Mouse (Mus musculus) forebrain, postnatal 0 days (tissue): ENCODE data around the gene Pacsin2. TPM values are rescaled to one million over a fixed set of nuclear protein-coding genes. Genes with fewer than 3 reads are reported as not detected.
"Not testable (repeated sequence)": the region's sequence is repeated elsewhere in the genome, so short reads cannot be mapped to it uniquely, and the experiment has no call there.

Experiments
- ATAC-seq: fragments of 200-750 bp; cut with Nextera tagmentation; 2 replicates; pipeline ENCODE4 v1.8.0; 2017; ENCODE audit warnings: mild to moderate bottlenecking, moderate library complexity
- DNase-seq: peaks from one replicate; pipeline ENCODE4 v3.0.0-alpha.2; 2015
- H3K27ac ChIP-seq: fragments of 300-500 bp; sonication (generic); 2 replicates; pipeline ENCODE4 v1.5.1; 2014; ENCODE audit warnings: low read depth, mild to moderate bottlenecking, antibody characterized with exemption, low read length, moderate library complexity, mixed read lengths
- H3K27me3 ChIP-seq: fragments of 300-500 bp; sonication (generic); 2 replicates; pipeline ENCODE4 v1.6.1; 2014; ENCODE audit warnings: mild to moderate bottlenecking, low read length, mixed read lengths; ENCODE audit not compliant: insufficient read depth
- H3K36me3 ChIP-seq: fragments of 300-500 bp; sonication (generic); 2 replicates; pipeline ENCODE4 v1.6.1; 2014; ENCODE audit warnings: mild to moderate bottlenecking, moderate library complexity; ENCODE audit not compliant: insufficient read depth
- H3K4me1 ChIP-seq: fragments of 300-500 bp; sonication (generic); 2 replicates; pipeline ENCODE4 v1.6.1; 2014; ENCODE audit warnings: antibody characterized with exemption; ENCODE audit not compliant: insufficient read depth
- H3K4me2 ChIP-seq: fragments of 300-500 bp; sonication (generic); 2 replicates; pipeline ENCODE4 v1.6.1; 2014; ENCODE audit warnings: low read depth, mild to moderate bottlenecking, moderate library complexity
- H3K4me3 ChIP-seq: fragments of 300-500 bp; sonication (generic); 2 replicates; pipeline ENCODE4 v1.5.1; 2014; ENCODE audit warnings: low read depth, low read length, mixed read lengths
- H3K9ac ChIP-seq: fragments of 300-500 bp; sonication (generic); 2 replicates; pipeline ENCODE4 v1.6.1; 2014; ENCODE audit warnings: mild to moderate bottlenecking
- H3K9me3 ChIP-seq: fragments of 300-500 bp; sonication (generic); 2 replicates; pipeline ENCODE4 v1.6.1; 2016; ENCODE audit warnings: low read length
- CTCF ChIP-seq: sonication (generic); IDR thresholded peaks from 2 replicates; pipeline ENCODE4 v1.5.1; 2016; ENCODE audit warnings: antibody characterized with exemption, control low read depth, low read depth
- WGBS: fragments of 180-500 bp; shearing (Covaris S2); extraction: QIAGEN DNeasy Blood & Tissue Kit; methylation state at CpG from one replicate; pipeline ENCODE4 v1.1.7; 2014; 5-methylcytosine and 5-hydroxymethylcytosine counted together
- polyA plus RNA-seq: library from polyadenylated mRNA; unstranded; fragments of >200 nt; fragmentation: Nextera tagmentation; extraction: Ambion mirVana; gene quantifications from 2 replicates; pipeline ENCODE4 v1.2.1, GENCODE M21; 2015
- total RNA-seq: library from RNA; depleted of rRNA; stranded (reverse); fragments of >200 nt; gene quantifications from 2 replicates; pipeline ENCODE4 v1.2.3, GENCODE M21; 2014; rRNA removed

Gene Pacsin2
- total RNA-seq: 13.8 and 20.9 TPM in 2 replicates
- 10.4 and 16.5 TPM in 2 replicates for polyA plus RNA-seq

GRCm38 (mm10) chr15:83464083-83464904, at the start of gene Pacsin2:
Pacsin2 (minus strand) TSS chr15:83464606.
- Histone ChIP-seq H3K27me3 (no peaks in the 10 kb centered on the region), H3K9ac (peak within 1 kb of the TSS; percentile 53), H3K4me1 (no peaks in the 10 kb centered on the region; the same call in 1 of the 2 replicates), H3K4me2 (peak within 1 kb of the TSS; percentile 78), H3K27ac (no peak within 1 kb of the TSS), H3K36me3 (no peaks in the 10 kb centered on the region), H3K4me3 (peak within 1 kb of the TSS; percentile 68), H3K9me3 (no peaks in the 10 kb centered on the region)
- peak; percentile 93 for DNase-seq
- TF ChIP-seq CTCF: no peak
- WGBS: 1% methylated on average over 68 of the region's 88 CpGs
- ATAC-seq: peak; percentile 99

- no peaks in the 10 kb centered on the region for H3K27me3 ChIP-seq
- H3K4me1 ChIP-seq: peaks cover 4% of the 10 kb centered on the region; the same call in 1 of the 2 replicates
- TF ChIP-seq CTCF: no peak
- no peak overlapping the region for H3K27ac ChIP-seq
- H3K4me3 ChIP-seq: no peak overlapping the region
- ATAC-seq (no peak), DNase-seq (no peak)
- 78% methylated on average over 13 of the region's 13 CpGs for WGBS
- H3K9me3 ChIP-seq: no peaks in the 10 kb centered on the region
- H3K36me3 ChIP-seq: no peaks in the 10 kb centered on the region
- no peak overlapping the region for H3K9ac ChIP-seq
- H3K4me2 ChIP-seq: no peak overlapping the region
Measured at GRCm38 (mm10) chr15:83512489-83513281, 48.3 kb upstream of the Pacsin2 start.

GRCm38 (mm10) chr15:83510805-83511405, 46.5 kb upstream of the Pacsin2 start, which contains the start of gene Ttll1:
Ttll1 (minus strand) TSS chr15:83510893.
- peak within 1 kb of the TSS; percentile 63 for H3K4me2 ChIP-seq
- H3K4me3 ChIP-seq: peak within 1 kb of the TSS; percentile 58
- TF ChIP-seq CTCF: no peak
- peak; percentile 98 for ATAC-seq
- peak within 1 kb of the TSS; percentile 86 for H3K9ac ChIP-seq
- peaks cover 4% of the 10 kb centered on the region; the same call in 1 of the 2 replicates for H3K4me1 ChIP-seq
- H3K36me3 ChIP-seq: no peaks in the 10 kb centered on the region
- H3K9me3 ChIP-seq: no peaks in the 10 kb centered on the region
- no peaks in the 10 kb centered on the region for H3K27me3 ChIP-seq
- WGBS: 13% methylated on average over 41 of the region's 41 CpGs
- DNase-seq: peak; percentile 97
- peak within 1 kb of the TSS; percentile 94 for H3K27ac ChIP-seq

GRCm38 (mm10) chr15:83509950-83510804, 45.8 kb upstream of the Pacsin2 start:
- DNase-seq: no peak
- 27% methylated on average over 17 of the region's 17 CpGs for WGBS
- Histone ChIP-seq H3K36me3 (0 out of 2 replicates have a peak, but pooled peaks cover 4% of the 10 kb centered on the region), H3K27me3 (no peaks in the 10 kb centered on the region), H3K27ac (peak overlapping the region; percentile 94), H3K4me3 (peak overlapping the region; percentile 58), H3K9ac (peak overlapping the region; percentile 86), H3K4me2 (peak overlapping the region; percentile 63), H3K4me1 (peaks cover 4% of the 10 kb centered on the region; the same call in 1 of the 2 replicates), H3K9me3 (no peaks in the 10 kb centered on the region)
- TF ChIP-seq CTCF: no peak; the same call in 1 of the 2 replicates
- ATAC-seq: peak; percentile 81

- not testable (repeated sequence) for H3K27ac ChIP-seq, H3K9ac ChIP-seq, H3K4me2 ChIP-seq, H3K9me3 ChIP-seq, H3K27me3 ChIP-seq, H3K4me3 ChIP-seq, DNase-seq, H3K4me1 ChIP-seq, ATAC-seq
- H3K36me3 ChIP-seq: peaks cover 66% of the 10 kb centered on the region
- WGBS: 85% methylated on average over 6 of the region's 6 CpGs
Measured at GRCm38 (mm10) chr15:83501483-83501882, 37.1 kb upstream of the Pacsin2 start.

GRCm38 (mm10) chr15:83500352-83500751, 35.9 kb upstream of the Pacsin2 start:
- Histone ChIP-seq H3K9ac (no peak overlapping the region), H3K4me2 (no peak overlapping the region), H3K27ac (no peak overlapping the region), H3K36me3 (peaks cover 75% of the 10 kb centered on the region), H3K27me3 (no peaks in the 10 kb centered on the region), H3K4me1 (no peaks in the 10 kb centered on the region), H3K4me3 (no peak overlapping the region), H3K9me3 (no peaks in the 10 kb centered on the region)
- whole genome bisulfite sequencing: 70% methylated on average over 3 of the region's 3 CpGs
- no peak for DNase-seq
- ATAC-seq: no peak
- TF ChIP-seq CTCF: peak; percentile 47
